Mouse (Mus musculus) thymus, postnatal 14 days (tissue): ENCODE results near the gene G430095P16Rik.

Experiments used
- DNase-seq: peaks from one replicate; pipeline ENCODE4 v3.0.0; 2021

Gene G430095P16Rik

GRCm38 (mm10) chr8:84703466-84704249, 19.1 kb upstream of the G430095P16Rik start:
- peak; percentile 64 for DNase-seq

DNA sequence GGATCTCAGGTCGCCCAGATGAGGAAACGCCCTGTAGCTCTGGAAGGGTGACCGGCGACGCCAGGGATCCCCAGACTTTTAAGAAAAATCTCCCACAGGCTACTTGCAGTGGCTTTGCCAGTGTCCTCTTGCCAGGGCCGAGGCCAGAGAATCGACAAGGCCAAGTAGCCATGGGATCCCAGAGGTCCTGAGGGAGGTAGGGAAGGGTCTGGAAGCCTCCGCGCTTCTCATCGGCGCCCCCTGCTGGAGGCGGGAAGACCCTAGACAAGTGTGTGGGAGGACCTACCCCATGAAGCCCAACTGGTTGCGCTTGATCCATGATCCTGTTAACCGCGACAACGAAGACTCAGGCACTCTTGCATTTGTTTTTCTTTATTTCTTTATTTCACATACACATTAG, 18.5 kb upstream of the G430095P16Rik start:
- peak; percentile 91 for DNase-seq

- peak; percentile 31 for DNase-seq
Observed at GRCm38 (mm10) chr8:84704867-84705831, 17.7 kb upstream of the G430095P16Rik start.

DNA sequence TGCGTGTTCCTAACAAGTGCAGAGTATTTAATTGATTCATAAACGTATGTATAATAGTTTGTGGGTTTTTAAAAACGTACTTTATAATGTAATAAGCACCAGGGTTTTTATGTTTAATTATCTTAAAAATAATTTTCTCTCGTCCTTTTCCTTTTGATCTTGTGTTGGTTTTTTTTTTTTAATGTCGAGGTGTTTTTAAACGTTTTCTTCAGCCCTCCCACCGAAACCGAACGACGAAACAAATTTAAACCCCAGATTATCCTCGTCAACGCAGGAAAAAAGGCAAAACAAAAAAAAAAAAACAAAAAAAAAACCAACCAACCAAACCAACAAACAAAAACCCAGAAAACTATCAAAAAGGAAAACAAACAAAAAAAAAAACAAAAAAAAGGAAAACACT, 16.8 kb upstream of the G430095P16Rik start:
- DNase-seq, result no peak

DNA sequence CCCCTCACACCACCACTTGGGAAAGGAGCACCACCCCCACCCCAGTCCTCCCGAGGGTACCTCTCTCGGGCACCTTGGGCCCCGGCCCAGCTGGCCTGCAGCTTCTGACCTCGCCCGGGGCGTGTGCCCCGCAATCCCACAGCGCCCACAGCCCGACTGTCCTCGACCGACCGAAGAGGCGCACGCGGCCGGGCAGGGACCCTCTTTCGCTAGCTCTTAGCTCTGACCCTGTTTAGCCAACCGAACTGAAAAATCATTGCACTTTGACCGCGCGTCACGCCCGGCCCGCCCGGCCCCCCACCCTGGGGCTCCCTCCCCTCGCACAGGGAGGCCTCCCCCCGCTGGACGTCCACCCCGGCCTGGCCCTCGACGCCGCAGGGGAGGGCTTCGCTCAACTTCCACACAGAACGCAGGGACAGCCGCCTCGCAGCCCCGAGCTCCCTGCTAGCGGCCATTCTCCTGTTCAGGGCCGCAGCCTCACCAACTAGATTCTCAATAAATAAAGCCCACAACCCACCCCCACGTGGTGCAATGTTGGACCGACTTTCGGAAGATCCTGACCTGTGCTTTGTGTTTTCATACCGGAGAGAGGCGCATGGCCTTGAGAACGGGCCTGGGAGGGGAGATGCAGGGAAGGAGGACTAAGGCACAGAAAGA, 16.1 kb upstream of the G430095P16Rik start:
- DNase-seq, result peak; percentile 15

GRCm38 (mm10) chr8:84707267-84707883, 15.4 kb upstream of the G430095P16Rik start:
- peak; percentile 63 for DNase-seq

- DNase-seq, result no peak
Observed at GRCm38 (mm10) chr8:84708071-84708541, 14.7 kb upstream of the G430095P16Rik start.

GRCm38 (mm10) chr8:84708774-84709475, 13.9 kb upstream of the G430095P16Rik start:
- DNase-seq, result peak; percentile 87

DNA sequence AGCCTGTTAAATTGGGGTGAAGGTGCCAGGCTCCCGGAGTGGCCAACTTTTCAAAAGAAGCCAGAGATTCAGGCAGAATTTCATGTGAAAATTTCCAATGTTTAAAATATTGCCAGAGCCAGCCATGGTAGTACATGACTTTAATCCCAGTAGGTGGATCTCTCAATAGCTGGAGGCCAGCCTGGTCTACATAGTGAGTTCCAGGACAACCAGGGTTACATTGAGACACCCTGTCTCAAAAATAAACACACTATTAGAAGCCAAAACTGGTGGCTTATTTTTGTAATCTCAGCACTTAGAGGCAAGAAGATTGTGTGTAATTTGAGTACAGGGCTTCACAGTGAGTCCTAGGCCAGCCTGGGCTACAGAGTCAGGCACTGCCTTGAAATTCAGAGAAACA, 12.9 kb upstream of the G430095P16Rik start:
- no peak for DNase-seq

- no peak for DNase-seq
Observed at GRCm38 (mm10) chr8:84711312-84711711, 11.5 kb upstream of the G430095P16Rik start.

- DNase-seq, result no peak
Observed at GRCm38 (mm10) chr8:84711933-84712758, 10.7 kb upstream of the G430095P16Rik start.

DNA sequence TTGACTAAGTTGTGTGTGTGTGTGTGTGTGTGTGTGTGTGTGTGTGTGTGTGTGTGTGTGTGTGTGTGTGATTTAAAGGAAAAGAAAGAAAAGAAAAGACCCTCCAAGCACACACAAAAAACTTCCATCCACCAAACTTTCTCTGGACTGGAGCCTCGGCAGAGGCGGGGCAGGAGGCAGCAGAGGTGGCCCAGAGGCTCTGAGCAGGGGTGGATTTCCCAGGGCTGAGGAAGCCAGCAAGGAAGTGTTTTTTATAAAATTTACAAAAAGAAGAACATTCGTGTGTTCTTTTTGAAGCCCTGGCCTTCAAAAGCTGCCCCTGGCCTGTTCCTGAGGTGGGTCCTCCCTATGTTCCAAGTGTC, 10.1 kb upstream of the G430095P16Rik start:
- DNase-seq, result no peak

- no peak for DNase-seq
Observed at GRCm38 (mm10) chr8:84713381-84713780, 9.4 kb upstream of the G430095P16Rik start.

- no peak for DNase-seq
Observed at GRCm38 (mm10) chr8:84714161-84714560, 8.6 kb upstream of the G430095P16Rik start.

DNA sequence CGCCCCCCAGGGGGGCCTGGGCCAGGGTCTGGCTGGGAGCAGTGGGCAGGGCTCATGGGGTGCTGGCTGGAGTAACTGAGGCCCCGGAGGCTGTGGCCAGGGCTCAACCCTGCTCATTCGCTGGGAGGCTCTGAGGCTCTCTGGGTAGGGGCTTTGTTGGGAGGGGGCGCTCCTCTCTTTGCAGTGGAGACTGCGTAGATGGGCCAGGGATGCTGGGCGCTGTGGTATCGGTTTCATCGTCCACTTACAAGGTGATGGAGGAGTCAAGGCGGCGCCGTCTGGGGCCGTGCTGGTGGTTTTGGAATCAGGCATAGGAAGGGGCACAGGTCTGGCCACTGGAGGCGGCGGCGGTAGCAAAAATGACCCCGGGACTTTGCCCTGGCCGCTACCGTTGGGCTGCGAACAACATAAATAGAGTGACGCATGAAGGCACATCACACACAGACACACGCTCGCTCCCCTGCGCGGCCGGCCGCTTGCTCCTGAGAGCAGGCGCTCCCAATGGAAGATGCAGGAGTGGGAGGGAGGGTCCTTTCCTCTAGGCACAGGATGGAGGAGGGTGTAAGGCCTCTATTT, 6.8 kb upstream of the G430095P16Rik start:
- DNase-seq, result no peak

DNA sequence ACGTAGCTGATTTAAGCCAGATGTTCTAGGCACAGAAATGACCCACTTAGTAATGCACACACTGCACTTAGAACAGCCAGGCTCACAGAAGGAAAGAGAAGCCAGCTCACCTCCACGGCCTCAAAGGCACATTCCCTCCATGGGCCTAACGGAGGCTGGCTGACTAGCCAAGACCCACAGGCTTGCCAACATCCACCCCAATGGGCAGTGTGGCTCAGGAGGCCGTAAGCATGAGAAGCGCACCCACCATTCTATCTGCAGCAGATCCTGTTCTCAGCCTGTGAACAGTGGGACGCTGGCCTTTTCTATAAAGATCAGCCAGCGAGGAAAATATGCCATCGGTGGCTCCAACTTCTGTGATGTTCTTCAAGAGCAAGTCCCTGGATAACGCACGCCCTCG, 6.0 kb upstream of the G430095P16Rik start:
- no peak for DNase-seq

GRCm38 (mm10) chr8:84718476-84718875, 4.3 kb upstream of the G430095P16Rik start:
- no peak for DNase-seq

- no peak for DNase-seq
Observed at GRCm38 (mm10) chr8:84718959-84719690, 3.7 kb upstream of the G430095P16Rik start.

GRCm38 (mm10) chr8:84722530-84722849, 317 bp upstream of the G430095P16Rik start:
- DNase-seq, result no peak

- peak; percentile 48 for DNase-seq
Observed at GRCm38 (mm10) chr8:84723571-84723900, 729 bp downstream of the G430095P16Rik start.
